Mouse (Mus musculus): Measurements from ENCODE around the gene Ceacam18. TPM values are rescaled to one million over a fixed set of nuclear protein-coding genes. Genes with fewer than 3 reads are reported as not detected.

The Ceacam18 gene
- total RNA-seq (2021) = under 1 TPM; 0.19 to 0.28 TPM
- long read RNA-seq, experiment 1, partial matches to known transcripts = 0 of 1 reads
- long read RNA-seq, experiment 1, other reads (novel, unspliced or antisense) = 1 of 1 reads
- long read RNA-seq, experiment 2 = 0 reads

DNA sequence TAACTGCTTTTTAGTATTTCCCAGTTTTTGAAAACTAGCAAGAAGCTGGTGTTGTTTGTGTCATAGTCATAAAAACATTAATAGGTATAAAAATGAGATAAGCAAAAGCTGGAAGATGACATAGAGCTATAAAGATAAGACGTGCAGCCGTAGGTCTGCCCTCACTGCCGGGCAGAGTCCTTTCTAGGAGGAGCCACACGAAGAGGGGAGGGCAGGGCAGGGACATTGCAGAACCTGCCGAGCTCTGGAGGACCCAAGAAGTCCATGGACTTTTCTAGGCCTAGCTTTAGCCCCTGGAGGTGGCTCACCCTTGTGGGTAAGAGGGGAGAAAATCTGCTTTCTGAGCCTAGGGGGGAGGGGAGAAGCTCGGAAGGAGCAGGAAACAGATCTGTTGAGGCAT is at the start of gene Ceacam18:
TSS of gene Ceacam18 (plus strand) at position 208 of the 400 bp plus-strand sequence.
- no peak for DNase-seq (ENCODE audit: low spot score in 2 of 2)

DNA sequence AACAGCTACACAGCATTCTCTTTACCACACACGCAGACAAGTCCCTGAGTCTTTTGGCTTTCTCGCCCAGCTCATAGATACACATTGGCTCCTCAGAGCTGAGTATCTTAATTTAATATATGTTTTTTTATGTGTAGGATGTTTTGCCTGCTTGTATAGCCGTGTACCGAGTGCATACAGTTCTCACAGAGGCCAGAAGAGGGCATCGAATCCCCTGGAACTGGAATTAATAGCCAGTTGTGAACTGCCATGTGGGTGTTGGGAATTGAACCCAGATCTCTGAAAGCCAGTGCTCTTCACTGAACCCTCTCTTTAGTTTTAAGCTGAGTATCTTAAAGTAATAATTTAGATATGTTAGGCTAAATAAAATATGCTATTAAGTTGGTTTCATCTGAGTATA is 49.7 kb upstream of the Ceacam18 start:
- no peak for DNase-seq (ENCODE audit: low spot score in 2 of 2)

- no peak for DNase-seq (ENCODE audit: low spot score in 2 of 2)
These were observed 32.6 kb upstream of the Ceacam18 start for GRCm38 (mm10) chr7:43601884-43602283.

DNA sequence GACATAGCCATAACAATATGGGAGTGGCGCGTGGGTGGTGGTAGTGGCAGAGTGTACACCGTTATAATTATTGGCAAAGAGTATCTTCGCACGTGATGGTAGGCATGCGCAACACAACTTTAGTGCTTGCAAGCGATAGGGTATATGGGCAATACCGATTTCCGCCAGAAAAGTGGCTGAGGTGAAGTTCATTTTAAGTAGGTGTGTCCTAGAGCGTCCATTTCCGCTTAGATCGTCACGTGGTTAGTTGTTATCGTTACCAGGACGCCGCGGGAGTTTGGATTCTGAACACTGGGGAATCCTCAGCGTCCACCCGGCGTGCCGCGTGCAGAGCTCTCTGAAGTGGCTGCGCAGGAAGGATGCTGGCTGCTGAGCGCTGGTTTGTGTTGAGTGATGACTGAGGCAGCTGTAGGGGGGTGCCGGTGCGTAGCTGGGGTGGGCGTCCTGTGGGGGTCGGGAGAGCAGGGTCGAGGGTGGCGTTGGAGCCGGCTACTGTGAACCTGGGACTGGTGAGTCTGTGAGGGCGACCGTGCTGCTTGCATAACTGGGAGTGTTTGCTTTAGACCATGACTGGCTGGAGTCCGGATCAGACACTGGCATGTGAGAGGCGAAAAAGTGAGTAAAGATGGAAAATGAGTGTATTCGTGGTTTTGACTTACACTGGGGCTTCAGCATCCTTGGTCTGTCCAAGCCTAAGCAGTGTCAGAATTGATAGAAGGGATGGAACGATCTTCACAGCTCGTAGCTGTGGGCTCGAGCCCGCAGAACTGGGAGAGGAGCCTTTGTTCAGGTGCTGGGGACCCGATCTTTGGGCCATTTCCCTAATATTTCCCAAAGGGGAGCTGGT is 27.4 kb upstream of the Ceacam18 start, which contains the start of gene Zfp819:
TSS of gene Zfp819 (plus strand) at position 274 of the 847 bp plus-strand sequence.
- DNase-seq (ENCODE audit: low spot score in 2 of 2) = peak; percentile 58 to 80

DNA sequence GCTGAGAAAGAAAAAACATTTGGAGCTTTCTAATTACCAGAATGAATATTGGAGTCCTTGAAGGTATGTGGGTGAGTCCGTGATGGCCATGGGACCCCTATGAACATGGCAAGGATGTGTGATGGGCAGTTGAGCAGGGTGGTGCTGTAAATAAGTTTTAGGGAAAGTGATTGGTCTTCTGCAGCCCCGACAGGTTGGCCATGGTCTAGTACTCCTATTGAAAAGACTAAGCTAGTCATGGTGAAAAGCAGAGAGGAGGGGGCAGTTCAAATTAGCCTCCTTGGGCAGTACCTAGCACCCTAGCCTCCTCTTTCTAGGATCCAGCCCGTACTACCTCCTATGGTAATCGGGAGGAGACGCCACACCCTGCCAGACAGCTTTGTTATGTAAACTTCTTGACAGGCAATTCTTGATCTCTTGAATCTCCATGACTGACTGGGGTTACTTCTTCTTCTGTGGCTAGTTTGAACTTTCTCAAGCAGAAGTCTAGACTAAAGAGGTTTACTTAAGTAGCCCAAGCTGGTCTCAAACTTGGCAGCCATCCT is 26.7 kb upstream of the Ceacam18 start:
- DNase-seq (ENCODE audit: low spot score in 2 of 2) = no peak

DNA sequence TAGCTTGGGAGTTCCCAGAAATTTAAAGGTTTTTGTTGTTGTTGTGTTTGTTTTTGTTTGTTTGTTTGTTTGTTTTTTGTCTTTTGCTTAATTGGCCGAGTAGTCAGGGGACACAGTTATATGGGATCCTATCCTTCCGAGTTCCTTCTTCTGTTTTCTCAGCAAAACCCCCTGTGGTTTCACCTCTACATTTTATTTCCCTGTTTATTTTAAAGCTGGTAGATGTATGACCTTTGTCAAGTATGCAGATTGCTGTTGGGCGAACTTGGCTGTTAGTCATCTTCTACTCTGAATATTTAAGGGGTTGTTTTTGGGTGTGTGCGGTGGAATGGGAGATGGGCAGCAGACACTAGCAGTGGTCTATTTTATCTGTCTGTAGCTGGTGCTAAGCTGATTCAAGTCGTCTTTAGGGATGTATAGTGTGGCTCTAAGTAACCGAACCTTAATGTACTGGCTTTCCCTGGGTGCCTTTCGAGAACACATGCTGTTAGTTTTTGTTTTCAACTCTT is 26.1 kb upstream of the Ceacam18 start:
- DNase-seq (ENCODE audit: low spot score in 2 of 2) = no peak

- DNase-seq (ENCODE audit: low spot score in 2 of 2) = no peak
These were observed 20.5 kb upstream of the Ceacam18 start for GRCm38 (mm10) chr7:43613816-43614551.

DNA sequence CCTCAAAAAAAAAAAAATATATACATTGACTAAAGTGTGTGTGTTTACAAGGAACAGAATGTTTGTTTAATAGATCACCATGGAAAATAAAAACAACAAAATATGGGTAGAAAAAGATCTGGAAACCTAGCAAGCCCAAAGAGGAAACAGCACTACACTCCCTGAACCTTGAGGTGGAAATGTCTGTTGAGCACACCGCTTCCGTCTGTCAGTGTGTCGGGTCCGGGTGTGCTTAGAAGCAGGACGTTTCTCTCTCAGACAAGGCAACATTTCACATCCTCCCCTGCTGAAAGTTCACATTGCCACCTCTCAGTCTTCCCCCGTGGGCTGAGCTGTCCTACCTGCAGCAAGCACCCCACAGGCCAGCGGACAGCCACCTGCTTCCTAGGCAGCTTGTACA is 11.6 kb upstream of the Ceacam18 start:
- DNase-seq (ENCODE audit: low spot score in 2 of 2) = no peak

GRCm38 (mm10) chr7:43623819-43624218 is 10.7 kb upstream of the Ceacam18 start:
- no peak for DNase-seq (ENCODE audit: low spot score in 2 of 2)

DNA sequence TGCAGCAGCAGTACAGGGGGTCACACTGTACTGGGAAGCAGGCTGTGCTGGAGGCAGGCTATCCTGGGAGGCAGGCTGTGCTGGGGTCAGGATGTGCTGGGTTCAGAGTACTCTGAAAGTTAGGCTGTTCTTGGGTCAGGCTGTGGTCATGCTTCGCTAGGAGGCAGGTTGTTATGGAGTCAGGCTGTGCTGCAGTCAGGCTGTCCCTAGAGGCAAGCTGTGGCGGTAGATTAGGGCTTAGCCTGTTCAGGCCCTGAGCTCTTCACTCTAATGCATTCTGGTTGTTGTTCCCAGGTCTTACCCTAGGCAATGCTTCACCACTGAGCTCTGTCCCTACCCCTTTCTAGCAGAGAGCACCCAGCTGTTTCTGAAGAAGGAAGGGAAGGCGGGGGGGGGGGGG is 9.4 kb upstream of the Ceacam18 start:
- no peak for DNase-seq (ENCODE audit: low spot score in 2 of 2)

- DNase-seq (ENCODE audit: low spot score in 2 of 2) = no peak
These were observed 8.6 kb upstream of the Ceacam18 start for GRCm38 (mm10) chr7:43625794-43626422.

DNA sequence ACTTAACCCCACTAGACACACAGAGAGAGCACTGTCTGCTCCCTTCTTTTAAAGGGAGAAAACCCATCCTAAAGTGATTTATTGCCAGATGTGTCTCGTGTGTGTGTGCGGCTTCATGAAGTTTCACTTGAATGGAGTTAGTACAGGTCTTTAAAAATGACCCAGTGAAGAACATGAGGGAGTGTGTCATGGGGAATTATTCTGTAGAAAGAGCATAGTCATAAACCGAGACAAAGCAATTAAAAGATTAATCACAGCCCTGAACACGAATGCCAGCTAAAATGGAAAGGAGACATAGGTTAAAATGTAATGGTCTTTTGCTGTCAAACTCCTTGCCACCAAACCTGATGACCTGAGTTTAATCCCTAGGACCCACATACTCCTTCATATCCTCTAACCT is 567 bp upstream of the Ceacam18 start:
- DNase-seq (ENCODE audit: low spot score in 2 of 2) = no peak

DNA sequence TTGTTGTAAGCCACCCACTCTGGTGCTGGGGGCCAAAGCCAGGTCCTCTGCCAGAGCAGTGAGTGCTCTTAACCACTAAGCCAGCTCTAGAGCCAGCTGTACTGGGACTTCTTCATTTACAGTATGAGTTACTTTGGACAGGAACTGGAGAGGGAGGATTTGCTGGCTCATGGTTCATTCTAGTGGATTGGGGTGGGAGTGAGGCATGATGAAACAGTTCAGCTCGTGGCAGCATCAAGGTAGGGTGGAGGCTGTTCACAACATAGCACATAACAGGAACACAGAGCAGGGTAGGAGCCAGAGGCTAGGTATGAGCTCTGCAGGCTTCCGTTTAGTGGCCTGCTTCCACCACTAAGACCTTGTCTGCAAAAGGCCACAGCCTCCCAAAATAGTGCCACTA is 1.7 kb downstream of the Ceacam18 start:
- no peak for DNase-seq (ENCODE audit: low spot score in 2 of 2)

GRCm38 (mm10) chr7:43637118-43637517 is 2.6 kb downstream of the Ceacam18 start:
- no peak for DNase-seq (ENCODE audit: low spot score in 2 of 2)

DNA sequence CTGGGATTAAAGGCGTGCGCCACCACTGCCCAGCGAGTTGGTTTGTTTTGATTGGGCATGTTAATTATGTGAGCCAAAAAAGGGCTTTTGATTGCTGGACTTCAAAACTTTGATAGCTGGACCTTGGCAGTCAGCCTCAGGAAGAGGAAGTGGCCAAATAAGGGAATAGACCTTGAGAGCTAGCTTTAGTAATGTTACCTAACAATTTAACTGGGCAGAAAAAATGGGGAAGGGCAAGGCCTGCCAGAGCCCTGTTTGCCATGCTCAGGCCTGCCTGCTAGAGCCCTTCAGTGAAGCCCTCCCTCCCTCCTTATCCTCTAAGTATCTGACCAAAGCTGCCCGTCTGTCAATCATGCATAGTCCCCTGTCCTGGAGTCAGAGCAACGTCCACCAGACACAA is 8.1 kb downstream of the Ceacam18 start:
- DNase-seq (ENCODE audit: low spot score in 2 of 2) = no peak

- DNase-seq (ENCODE audit: low spot score in 2 of 2) = no peak
These were observed 8.6 kb downstream of the Ceacam18 start for GRCm38 (mm10) chr7:43643046-43643652.

DNA sequence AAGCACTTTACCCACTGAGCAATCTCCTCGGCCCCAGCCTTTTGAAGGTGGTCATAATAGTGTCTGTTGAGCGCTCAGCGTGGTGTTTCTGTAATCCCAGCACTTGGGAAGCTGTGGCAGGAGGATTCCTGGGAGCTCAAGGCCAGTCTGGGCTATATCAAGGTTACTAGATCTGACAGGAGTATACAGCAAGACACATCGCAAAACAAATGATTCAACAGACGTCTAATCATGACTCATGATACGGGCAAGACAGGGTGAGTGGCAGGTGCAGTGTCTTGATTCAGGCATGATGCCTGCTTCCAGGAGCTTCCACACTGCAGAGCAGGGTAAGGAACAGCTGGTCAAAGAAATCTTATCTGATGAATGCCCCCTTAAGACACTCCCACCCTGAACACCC is 18.2 kb downstream of the Ceacam18 start:
- DNase-seq (ENCODE audit: low spot score in 2 of 2) = no peak

DNA sequence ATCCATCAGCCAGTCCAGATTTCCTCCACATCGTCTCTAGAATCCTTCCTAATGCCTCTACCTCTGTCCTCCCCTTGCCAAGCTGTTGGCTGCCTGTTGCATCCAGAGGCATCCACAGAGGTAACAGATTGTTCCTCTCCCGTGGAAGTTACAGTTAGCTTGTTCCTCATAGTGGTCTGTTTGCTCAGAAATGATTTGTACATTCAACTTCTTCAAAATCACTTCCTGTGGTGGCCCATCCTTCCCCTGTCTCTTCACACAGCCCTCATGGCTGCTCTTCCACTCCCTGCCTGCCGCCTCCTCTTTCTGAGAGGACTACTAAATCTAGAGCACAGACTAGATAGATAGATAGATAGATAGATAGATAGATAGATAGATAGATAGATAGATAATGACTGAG is 20.0 kb downstream of the Ceacam18 start:
- DNase-seq (ENCODE audit: low spot score in 2 of 2) = no peak

GRCm38 (mm10) chr7:43656232-43656631 is 21.7 kb downstream of the Ceacam18 start:
- DNase-seq (ENCODE audit: low spot score in 2 of 2) = no peak

GRCm38 (mm10) chr7:43660002-43660401 is 25.5 kb downstream of the Ceacam18 start, which contains the start of gene Siglece:
TSS of gene Siglece (minus strand) at chr7:43660161.
- DNase-seq (ENCODE audit: low spot score in 2 of 2) = no peak

GRCm38 (mm10) chr7:43662804-43663203 is 28.3 kb downstream of the Ceacam18 start:
- no peak for DNase-seq (ENCODE audit: low spot score in 2 of 2)
